Mouse (Mus musculus): ENCODE data around the gene Phlda3.

DNA sequence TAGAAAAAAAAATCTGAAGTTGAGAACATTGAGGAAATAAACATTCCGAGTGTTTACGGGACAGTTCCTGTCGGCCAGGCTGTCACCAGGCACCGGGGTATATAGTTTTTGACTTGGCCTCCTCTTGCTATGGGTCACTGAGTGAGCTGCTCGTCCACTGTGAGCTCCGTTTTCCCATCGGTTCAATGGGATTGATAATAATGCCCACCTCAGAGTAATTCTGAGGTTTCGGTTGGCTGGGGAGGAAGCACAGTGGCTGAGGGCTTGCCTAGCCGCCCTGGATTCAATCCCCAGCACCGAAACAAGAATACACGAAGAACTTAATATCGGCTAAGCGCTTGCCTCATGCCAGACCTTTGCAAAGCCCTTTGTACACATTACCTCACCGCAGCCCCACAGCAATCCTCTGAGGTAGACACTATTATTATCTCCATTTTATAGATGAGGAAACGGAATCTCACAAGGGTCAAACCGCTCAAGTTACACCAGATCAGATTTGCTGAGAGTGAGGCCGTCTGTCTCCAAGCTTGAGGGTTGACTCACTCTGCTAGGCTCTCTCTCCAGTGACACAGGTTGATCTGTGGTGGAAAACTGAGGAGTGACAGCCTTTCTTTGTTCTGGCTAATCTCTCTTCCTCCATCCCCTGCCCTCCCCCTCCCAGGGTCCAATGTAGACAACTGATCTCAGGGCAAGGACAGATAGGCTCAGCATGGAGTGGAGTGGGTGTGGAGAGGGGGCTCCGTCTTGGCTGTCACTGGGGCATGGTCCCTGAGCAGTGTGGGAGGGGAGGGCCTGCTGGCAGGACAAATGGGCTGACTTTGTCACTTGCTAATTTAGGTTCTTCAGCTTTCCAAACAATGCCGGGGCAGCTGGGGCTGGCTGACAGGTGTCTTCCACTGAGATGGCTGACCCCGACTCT is 28.6 kb downstream of the Phlda3 start:
- TF ChIP-seq EP300 (IDR thresholded peaks at IDR 0.05; ENCODE audit: insufficient read depth, low read depth, low read length) (no peak), CTCF (IDR thresholded peaks at IDR 0.05) (no peak)
